Mouse (Mus musculus): ENCODE data around the gene Stab2. TPM values are rescaled to one million over a fixed set of nuclear protein-coding genes. Genes with fewer than 3 reads are reported as not detected.

The Stab2 gene
- polyA plus RNA-seq, 1 experiment: 9.3 TPM

DNA sequence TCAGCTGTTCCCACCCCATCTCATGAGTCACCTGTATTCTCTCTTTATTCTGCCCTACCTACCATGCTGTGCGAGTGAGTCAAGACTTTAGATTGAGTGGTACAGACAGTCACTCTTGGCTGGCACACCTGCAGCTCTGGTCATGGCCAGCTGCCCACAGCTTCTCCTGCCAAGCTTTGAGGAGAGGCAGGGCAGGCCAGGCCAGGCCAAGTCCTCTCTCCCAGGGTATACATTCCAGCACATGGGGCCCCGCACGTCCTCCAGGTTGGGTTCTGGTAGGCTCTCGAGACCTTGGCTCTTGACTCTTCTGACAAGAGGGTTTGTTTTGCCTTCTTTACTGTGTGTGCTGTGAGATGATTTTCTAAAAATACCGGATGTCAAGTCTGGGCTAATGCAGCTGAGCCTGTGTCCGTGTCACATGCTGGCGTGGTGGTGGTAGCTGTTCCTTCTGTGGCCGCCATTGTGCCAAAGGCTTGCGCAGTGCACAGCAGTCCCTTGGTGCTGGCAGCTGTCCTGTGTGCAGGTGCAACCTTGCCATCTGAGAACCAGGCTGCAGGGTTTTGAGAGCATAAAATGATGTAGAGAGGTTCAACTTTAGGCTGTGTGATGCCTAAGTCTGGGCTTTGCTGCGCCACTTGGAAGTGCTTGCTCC, 181.8 kb downstream of the Stab2 start:
- TF ChIP-seq CTCF (IDR thresholded peaks at IDR 0.05; ENCODE audit: control insufficient read depth, insufficient read depth, low read length) (no peak), POLR2A (IDR thresholded peaks at IDR 0.05; ENCODE audit: borderline replicate concordance, control insufficient read depth, low read depth, low read length) (no peak)
- H3K4me3 ChIP-seq (replicated peaks; ENCODE audit: control insufficient read depth, low read depth, low read length): no peak overlapping the region
- H3K27ac ChIP-seq (ENCODE audit: control insufficient read depth, insufficient read depth, low read depth, low read length, poor library complexity): no peak overlapping the region
- H3K4me1 ChIP-seq (ENCODE audit: control insufficient read depth, insufficient read depth, low read length): peaks cover 5% of the 10 kb centered on the region
- 92% methylated on average over 10 of the region's 10 CpGs for WGBS

- Histone ChIP-seq H3K27ac (ENCODE audit: control insufficient read depth, insufficient read depth, low read depth, low read length, poor library complexity) (no peak overlapping the region), H3K4me3 (replicated peaks; ENCODE audit: control insufficient read depth, low read depth, low read length) (no peak overlapping the region), H3K4me1 (ENCODE audit: control insufficient read depth, insufficient read depth, low read length) (peaks cover 5% of the 10 kb centered on the region)
- 93% methylated on average over 14 of the region's 14 CpGs for WGBS
- TF ChIP-seq CTCF (IDR thresholded peaks at IDR 0.05; ENCODE audit: control insufficient read depth, insufficient read depth, low read length): no peak
- TF ChIP-seq POLR2A (IDR thresholded peaks at IDR 0.05; ENCODE audit: borderline replicate concordance, control insufficient read depth, low read depth, low read length): no peak
These were observed 183.0 kb downstream of the Stab2 start for GRCm38 (mm10) chr10:86824871-86825270.

- no peak overlapping the region for H3K27ac ChIP-seq (ENCODE audit: control insufficient read depth, insufficient read depth, low read depth, low read length, poor library complexity)
- WGBS: 90% methylated on average over 6 of the region's 6 CpGs
- TF ChIP-seq POLR2A (IDR thresholded peaks at IDR 0.05; ENCODE audit: borderline replicate concordance, control insufficient read depth, low read depth, low read length) (no peak), CTCF (IDR thresholded peaks at IDR 0.05; ENCODE audit: control insufficient read depth, insufficient read depth, low read length) (no peak)
- peaks cover 5% of the 10 kb centered on the region for H3K4me1 ChIP-seq (ENCODE audit: control insufficient read depth, insufficient read depth, low read length)
- H3K4me3 ChIP-seq (replicated peaks; ENCODE audit: control insufficient read depth, low read depth, low read length): no peak overlapping the region
These were observed 183.7 kb downstream of the Stab2 start for GRCm38 (mm10) chr10:86824093-86824492.

- Histone ChIP-seq H3K27ac (ENCODE audit: control insufficient read depth, insufficient read depth, low read depth, low read length, poor library complexity) (no peak overlapping the region), H3K4me1 (ENCODE audit: control insufficient read depth, insufficient read depth, low read length) (no peaks in the 10 kb centered on the region), H3K4me3 (replicated peaks; ENCODE audit: control insufficient read depth, low read depth, low read length) (no peak overlapping the region)
- 89% methylated on average over 7 of the region's 7 CpGs for WGBS
- TF ChIP-seq POLR2A (IDR thresholded peaks at IDR 0.05; ENCODE audit: borderline replicate concordance, control insufficient read depth, low read depth, low read length) (no peak), CTCF (IDR thresholded peaks at IDR 0.05; ENCODE audit: control insufficient read depth, insufficient read depth, low read length) (no peak)
These were observed 186.8 kb downstream of the Stab2 start for GRCm38 (mm10) chr10:86821014-86821413.

DNA sequence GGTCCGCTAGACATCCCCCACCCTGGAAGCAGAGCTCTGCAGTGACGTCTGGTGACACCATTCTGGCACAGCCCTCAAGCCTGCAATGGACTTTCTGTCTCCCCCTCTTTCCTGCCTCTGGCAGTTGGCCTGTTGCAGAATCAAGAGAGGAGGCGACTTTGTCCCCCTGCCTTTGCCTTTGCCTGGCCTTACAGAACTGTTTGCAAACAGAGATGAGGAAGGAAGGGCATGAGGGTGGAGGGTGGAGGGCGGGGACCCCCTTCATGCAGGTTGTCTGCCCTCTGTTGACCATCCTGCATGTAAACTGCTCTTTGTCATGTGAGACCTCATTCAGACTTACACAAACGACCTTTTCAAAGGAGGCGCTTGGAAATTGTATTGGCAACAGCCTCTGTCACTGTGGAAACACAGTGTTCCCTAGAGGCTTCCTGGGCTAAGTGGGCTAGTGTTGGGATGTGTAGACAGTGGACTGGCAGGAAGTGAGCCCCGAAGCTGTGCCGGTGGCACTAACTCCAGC, 188.1 kb downstream of the Stab2 start:
- no peak overlapping the region for H3K27ac ChIP-seq (ENCODE audit: control insufficient read depth, insufficient read depth, low read depth, low read length, poor library complexity)
- no peak overlapping the region for H3K4me3 ChIP-seq (replicated peaks; ENCODE audit: control insufficient read depth, low read depth, low read length)
- TF ChIP-seq POLR2A (IDR thresholded peaks at IDR 0.05; ENCODE audit: borderline replicate concordance, control insufficient read depth, low read depth, low read length) (no peak), CTCF (IDR thresholded peaks at IDR 0.05; ENCODE audit: control insufficient read depth, insufficient read depth, low read length) (no peak)
- 36% methylated on average over 8 of the region's 8 CpGs for WGBS
- H3K4me1 ChIP-seq (ENCODE audit: control insufficient read depth, insufficient read depth, low read length): no peaks in the 10 kb centered on the region

- WGBS: 60% methylated on average over 7 of the region's 7 CpGs
- TF ChIP-seq CTCF (IDR thresholded peaks at IDR 0.05; ENCODE audit: control insufficient read depth, insufficient read depth, low read length): no peak
- TF ChIP-seq POLR2A (IDR thresholded peaks at IDR 0.05; ENCODE audit: borderline replicate concordance, control insufficient read depth, low read depth, low read length): no peak
- Histone ChIP-seq H3K4me3 (replicated peaks; ENCODE audit: control insufficient read depth, low read depth, low read length) (no peak overlapping the region), H3K27ac (ENCODE audit: control insufficient read depth, insufficient read depth, low read depth, low read length, poor library complexity) (no peak overlapping the region), H3K4me1 (ENCODE audit: control insufficient read depth, insufficient read depth, low read length) (no peaks in the 10 kb centered on the region)
These were observed 192.7 kb downstream of the Stab2 start for GRCm38 (mm10) chr10:86815133-86815532.

DNA sequence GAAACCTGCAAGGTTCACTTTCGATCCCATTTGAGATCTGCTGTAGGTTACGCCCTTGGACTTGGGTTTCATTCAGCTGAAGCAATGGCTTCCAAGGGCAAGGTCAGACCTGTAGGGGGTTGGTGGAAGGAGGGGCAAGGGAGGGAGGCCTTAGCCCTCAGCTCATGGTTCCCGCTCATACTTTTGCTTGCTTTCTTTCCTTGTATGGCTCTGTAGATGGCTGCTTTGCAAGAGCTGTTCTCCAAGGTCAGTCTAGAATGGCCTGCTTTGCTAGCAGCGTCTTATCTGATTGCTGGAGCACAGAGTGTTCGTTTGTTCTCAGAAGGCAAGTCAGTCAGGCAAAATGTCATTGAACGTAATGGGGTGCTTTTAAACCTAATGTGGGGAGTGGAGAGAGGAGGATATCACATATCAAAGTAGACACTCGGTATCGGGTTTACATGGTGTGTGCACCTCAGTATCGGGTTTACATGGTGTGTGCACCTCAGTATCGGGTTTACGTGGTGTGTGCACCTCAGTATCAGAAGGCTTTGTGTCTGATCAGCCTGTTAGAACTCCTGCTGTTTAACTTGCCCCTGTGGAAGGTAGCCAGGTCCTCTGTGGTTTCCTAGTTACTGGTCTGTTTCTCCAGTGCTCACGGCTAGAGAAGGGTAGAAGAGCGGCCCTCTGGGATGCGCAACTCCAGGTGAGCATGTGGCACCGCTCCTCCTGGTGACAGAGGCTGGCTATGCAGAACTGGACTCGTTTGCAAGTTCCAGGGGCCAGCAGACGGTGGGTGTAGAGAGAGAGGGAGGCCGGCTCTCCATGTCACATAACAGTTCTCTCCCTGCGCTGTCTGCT, 193.3 kb downstream of the Stab2 start:
- Histone ChIP-seq H3K27ac (ENCODE audit: control insufficient read depth, insufficient read depth, low read depth, low read length, poor library complexity) (no peak overlapping the region), H3K4me1 (ENCODE audit: control insufficient read depth, insufficient read depth, low read length) (no peaks in the 10 kb centered on the region), H3K4me3 (replicated peaks; ENCODE audit: control insufficient read depth, low read depth, low read length) (no peak overlapping the region)
- 83% methylated on average over 19 of the region's 19 CpGs for WGBS
- TF ChIP-seq POLR2A (IDR thresholded peaks at IDR 0.05; ENCODE audit: borderline replicate concordance, control insufficient read depth, low read depth, low read length) (no peak), CTCF (IDR thresholded peaks at IDR 0.05; ENCODE audit: control insufficient read depth, insufficient read depth, low read length) (no peak)

GRCm38 (mm10) chr10:86810612-86811011, 197.2 kb downstream of the Stab2 start:
- WGBS: 87% methylated on average over 5 of the region's 5 CpGs

More at GRCm38 (mm10) chr10:86810612-86811011, 197.2 kb downstream of the Stab2 start:
- H3K4me1 ChIP-seq (ENCODE audit: control insufficient read depth, insufficient read depth, low read length): no peaks in the 10 kb centered on the region; the same call in 1 of the 2 replicates
- no peak for TF ChIP-seq CTCF (IDR thresholded peaks at IDR 0.05; ENCODE audit: control insufficient read depth, insufficient read depth, low read length)
- no peak for TF ChIP-seq POLR2A (IDR thresholded peaks at IDR 0.05; ENCODE audit: borderline replicate concordance, control insufficient read depth, low read depth, low read length)
- H3K27ac ChIP-seq (ENCODE audit: control insufficient read depth, insufficient read depth, low read depth, low read length, poor library complexity): no peak overlapping the region
- no peak overlapping the region for H3K4me3 ChIP-seq (replicated peaks; ENCODE audit: control insufficient read depth, low read depth, low read length)

All from bone marrow, adult 2 months (tissue).